Mouse (Mus musculus): ENCODE data around the gene Cdhr5.

Gene Cdhr5

GRCm38 (mm10) chr7:141228279-141229067 is 48.1 kb downstream of the Cdhr5 start, which contains the start of gene Phrf1:
Phrf1 (plus strand) TSS chr7:141228784.
- in situ Hi-C loops (cut with MboI; ENCODE audit: unreplicated experiment in 2 of 2) = no loop called here

GRCm38 (mm10) chr7:141227796-141228195 is 48.8 kb downstream of the Cdhr5 start:
- in situ Hi-C loops (cut with MboI; ENCODE audit: unreplicated experiment in 2 of 2) = no loop called here

GRCm38 (mm10) chr7:141226535-141226934 is 50.1 kb downstream of the Cdhr5 start:
- in situ Hi-C loops (cut with MboI; ENCODE audit: unreplicated experiment in 2 of 2) = no loop called here

GRCm38 (mm10) chr7:141222696-141223215 is 53.8 kb downstream of the Cdhr5 start:
- in situ Hi-C loops (cut with MboI; ENCODE audit: unreplicated experiment in 2 of 2) = no loop called here

DNA sequence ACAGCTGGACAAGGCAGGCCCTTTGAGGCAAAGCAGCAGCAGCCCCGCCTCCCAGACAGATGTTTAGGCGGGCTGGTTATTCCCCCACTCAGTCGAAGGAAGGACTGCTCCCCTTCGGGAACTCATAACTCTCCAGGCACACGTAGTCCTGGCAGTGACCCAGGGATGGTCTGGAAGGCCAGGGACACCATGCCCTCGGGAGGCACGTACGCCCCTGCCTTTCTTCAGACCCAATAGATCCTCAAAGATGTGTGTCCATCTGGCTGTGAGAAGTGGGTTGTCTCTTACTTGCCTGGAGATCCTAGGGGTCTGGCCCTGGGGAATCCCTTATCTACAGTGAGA is 54.5 kb downstream of the Cdhr5 start:
- in situ Hi-C loops (cut with MboI; ENCODE audit: unreplicated experiment in 2 of 2) = no loop called here

DNA sequence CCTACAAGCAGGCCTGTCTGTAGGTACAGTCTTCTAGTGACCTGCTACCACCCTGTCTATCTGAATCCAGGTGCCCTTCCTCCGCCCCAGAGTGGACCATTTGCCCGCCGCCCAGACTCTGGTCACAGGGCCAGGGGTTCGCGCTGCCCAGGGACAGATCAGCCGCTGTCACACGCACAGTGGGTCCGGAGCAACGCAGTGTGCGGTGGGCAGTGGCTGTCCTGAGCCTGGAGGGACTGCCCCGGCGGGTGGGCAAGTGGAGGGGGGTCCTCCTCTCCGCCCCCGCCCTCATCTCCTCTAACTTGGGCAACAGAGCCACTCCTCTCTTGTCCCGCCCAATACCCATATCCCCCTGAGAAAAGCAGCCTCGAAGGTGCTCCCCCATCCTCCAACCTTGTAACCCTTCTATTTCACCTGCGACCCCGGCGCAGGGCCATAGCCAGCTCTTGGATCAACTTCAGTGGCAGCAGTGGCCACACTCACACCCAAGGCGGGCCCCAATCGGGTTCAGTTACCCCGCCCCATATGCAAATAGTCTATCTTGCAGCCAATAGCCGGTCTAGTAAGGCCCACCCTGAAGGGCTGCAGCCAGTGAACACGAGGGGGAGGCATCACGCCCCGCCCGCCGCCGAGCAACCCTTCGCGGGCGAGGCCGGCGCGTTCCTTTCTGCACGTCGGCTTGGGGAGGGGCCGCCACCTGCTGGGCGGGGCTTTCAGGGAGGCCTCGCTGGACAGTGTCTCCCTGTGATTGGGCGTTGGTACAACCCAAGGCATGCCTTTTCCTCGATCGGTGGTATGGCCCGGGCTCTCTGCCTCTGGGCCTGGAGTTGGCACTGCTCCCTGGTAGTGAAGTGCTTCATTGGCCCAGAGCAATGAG is 55.1 kb downstream of the Cdhr5 start:
- in situ Hi-C loops (cut with MboI; ENCODE audit: unreplicated experiment in 2 of 2) = no loop called here

GRCm38 (mm10) chr7:141220377-141220776 is 56.2 kb downstream of the Cdhr5 start:
- in situ Hi-C loops (cut with MboI; ENCODE audit: unreplicated experiment in 2 of 2) = no loop called here

DNA sequence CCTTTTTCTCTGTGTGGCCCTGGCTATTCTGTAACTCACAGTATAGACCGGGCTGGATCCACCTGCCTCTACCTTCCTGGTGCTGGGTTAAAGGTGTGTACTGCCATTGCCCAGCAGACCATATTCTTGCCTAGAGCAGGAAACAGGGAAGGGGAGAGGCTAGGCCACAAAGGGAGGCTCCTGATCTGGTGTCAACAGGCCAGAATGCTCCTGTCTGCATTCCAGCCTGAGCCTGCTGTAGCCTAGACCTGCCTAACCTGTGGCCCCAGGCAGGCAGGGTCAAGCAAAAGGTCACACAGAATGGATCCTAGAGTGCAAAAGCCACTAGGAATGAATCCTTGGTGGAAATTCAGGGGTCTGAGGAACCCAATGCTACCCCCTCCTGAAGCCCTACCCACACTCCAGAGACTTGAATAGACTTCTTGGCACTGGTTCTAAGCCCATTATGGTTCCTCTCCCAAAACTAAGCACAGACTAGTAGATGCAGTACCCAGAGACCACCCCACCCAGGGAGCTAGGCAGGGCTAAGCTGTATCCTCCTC is 57.0 kb downstream of the Cdhr5 start:
- in situ Hi-C loops (cut with MboI; ENCODE audit: unreplicated experiment in 2 of 2) = no loop called here
